Mouse (Mus musculus): ENCODE results near the gene Lpar3.

DNA sequence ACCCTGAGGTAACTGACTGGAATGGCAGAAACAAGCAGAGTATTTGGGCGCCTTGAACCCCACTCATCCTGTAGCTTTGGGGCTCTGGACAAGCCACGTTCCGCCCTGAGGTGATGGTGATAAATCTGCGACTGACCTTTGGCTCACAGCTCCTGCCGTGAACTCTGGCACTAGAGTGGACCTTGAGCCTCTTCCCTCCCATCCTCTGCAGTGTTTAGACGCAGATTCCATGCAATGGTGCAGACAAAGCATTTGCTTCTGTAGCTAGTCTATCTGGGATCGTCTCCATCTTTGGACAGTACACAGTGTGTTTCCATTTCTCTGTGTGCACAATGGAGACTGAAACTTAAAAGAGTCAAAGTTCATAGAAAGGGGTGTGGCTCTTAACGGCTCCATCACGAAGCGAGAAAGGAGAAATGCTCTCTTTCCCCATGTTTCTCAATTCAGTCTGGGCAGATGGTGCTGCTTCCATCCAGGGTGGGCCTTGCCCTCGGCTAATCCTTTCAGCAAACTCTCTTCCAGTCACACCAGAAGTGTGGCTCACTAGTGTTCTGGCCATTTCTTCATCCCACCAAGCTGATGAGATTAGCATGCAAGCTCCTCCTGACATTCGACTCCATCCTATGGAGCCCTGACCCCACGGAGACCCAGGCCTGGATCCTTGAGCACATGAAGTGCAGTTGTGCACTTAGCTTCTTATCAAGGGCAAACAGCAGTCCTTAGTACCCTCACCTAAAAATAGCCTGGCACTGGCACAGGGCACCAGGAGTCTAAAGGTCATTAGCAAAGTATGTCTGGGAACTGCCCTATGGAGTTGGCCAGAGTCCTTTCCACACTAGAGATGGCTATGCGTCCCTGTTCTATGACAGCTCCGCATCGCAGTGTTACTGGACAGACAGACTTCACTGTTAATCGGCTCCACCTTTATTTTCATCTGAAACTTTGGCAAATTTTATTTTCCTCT, 23.7 kb upstream of the Lpar3 start:
- TF ChIP-seq POLR2A (IDR thresholded peaks at IDR 0.05; ENCODE audit: borderline replicate concordance, control insufficient read depth, low read depth, low read length): no peak
- no peak for TF ChIP-seq CTCF (IDR thresholded peaks at IDR 0.05; ENCODE audit: control insufficient read depth, insufficient read depth, low read length)
